Mouse (Mus musculus): ENCODE results near the gene Polr2b.

Polr2b gene

GRCm38 (mm10) chr5:77387414-77387704 is 77.4 kb downstream of the Polr2b start:
- no peak for DNase-seq (ENCODE audit: low spot score)

- DNase-seq (ENCODE audit: low spot score), result no peak
These were observed 78.4 kb downstream of the Polr2b start for GRCm38 (mm10) chr5:77388359-77388758.

- no peak for DNase-seq (ENCODE audit: low spot score)
These were observed 80.3 kb downstream of the Polr2b start for GRCm38 (mm10) chr5:77390272-77390671.

- DNase-seq (ENCODE audit: low spot score), result no peak
These were observed 83.2 kb downstream of the Polr2b start for GRCm38 (mm10) chr5:77393094-77393619.

- DNase-seq (ENCODE audit: low spot score), result no peak
These were observed 84.2 kb downstream of the Polr2b start for GRCm38 (mm10) chr5:77393990-77394618.

GRCm38 (mm10) chr5:77398285-77399057 is 88.5 kb downstream of the Polr2b start:
- DNase-seq (ENCODE audit: low spot score), result no peak
